Mouse (Mus musculus): ENCODE data around the gene Ak1.

The Ak1 gene

DNA sequence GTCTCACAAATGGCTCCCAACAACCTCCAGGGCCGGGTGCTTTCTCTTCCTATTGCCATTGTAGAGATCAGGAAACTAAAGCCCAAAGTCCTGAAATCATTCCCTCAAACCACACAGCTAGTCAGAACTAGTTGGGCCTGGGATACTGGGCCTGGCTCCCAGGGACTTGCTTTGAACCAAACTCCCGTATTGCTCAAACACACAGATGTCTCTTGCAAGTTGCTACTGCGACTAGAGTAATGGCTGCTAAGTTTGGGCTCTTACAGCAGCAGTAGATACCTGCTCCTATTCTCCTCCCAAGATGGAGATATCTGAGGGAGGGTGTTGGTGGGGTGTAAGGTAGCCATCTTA lies 33.8 kb downstream of the Ak1 start:
- DNase-seq (ENCODE audit: low read depth): no peak

- DNase-seq (ENCODE audit: low read depth): no peak
These were observed 34.3 kb downstream of the Ak1 start for GRCm38 (mm10) chr2:32655826-32656225.

- DNase-seq (ENCODE audit: low read depth): no peak
These were observed 37.3 kb downstream of the Ak1 start for GRCm38 (mm10) chr2:32658873-32659272.

GRCm38 (mm10) chr2:32661509-32662107 lies 40.0 kb downstream of the Ak1 start:
- no peak for DNase-seq (ENCODE audit: low read depth)

- no peak for DNase-seq (ENCODE audit: low read depth)
These were observed 40.7 kb downstream of the Ak1 start for GRCm38 (mm10) chr2:32662291-32662690.

DNA sequence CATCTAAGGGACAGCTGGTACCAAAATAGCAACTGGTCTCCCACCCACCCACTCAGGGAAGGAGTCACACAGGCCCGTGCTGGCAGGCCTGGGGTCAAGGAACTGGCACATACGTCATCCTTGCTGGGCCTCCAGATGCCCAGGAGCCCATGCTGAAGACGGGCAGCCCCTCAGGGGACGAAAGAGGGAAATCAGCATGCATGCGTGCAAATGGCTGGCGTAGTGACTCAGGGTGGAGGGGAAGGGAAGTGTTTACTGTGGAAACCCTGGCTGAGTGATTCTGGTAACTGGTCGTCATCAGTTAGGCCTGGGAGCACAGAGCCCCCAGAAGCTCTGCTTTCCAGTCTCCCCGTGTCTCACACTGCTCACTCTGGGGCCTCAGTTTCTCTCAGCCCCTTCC lies 43.8 kb downstream of the Ak1 start:
- no peak for DNase-seq (ENCODE audit: low read depth)

DNA sequence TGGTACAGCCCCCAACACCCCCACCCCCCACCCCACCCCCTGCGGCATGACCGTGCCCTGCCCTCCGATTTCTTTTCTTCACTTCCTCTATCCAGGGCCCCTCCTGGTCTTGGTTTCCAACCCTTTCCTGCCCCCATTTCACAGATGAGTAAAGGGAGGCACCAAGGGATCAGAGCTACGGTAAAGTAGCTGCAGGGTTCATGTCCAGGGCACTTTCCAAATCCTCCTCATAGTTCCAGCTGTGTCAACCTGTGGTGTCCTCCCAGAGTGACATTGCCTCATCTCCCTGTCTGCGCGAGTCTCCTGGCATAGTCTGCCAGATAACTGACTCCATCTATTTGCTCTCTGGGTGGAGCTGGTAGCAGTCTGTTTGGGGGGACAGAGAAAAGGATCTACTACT lies 44.3 kb downstream of the Ak1 start:
- no peak for DNase-seq (ENCODE audit: low read depth)

- DNase-seq (ENCODE audit: low read depth): no peak
These were observed 46.2 kb downstream of the Ak1 start for GRCm38 (mm10) chr2:32667775-32668174.

DNA sequence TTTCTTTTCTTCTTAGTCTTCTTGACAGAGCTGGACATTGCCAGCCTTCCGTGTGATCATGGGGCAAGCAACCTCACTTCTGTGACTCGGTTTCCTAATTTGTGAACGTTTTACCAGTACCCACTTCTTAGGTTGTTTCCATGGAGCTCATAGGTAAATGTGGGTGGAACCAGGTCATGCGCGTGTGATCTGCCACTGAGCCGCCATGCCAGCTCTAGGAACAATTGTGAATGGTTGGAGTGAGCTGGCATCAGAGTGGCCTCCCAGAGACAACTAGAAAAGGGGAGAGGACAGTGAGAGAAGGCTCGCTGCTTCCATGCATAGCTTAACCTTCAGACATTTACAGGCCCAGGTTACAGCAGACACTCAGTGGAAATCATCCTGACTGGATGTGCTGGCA lies 46.6 kb downstream of the Ak1 start:
- DNase-seq (ENCODE audit: low read depth): no peak

GRCm38 (mm10) chr2:32669876-32670275 lies 48.3 kb downstream of the Ak1 start:
- DNase-seq (ENCODE audit: low read depth): no peak

DNA sequence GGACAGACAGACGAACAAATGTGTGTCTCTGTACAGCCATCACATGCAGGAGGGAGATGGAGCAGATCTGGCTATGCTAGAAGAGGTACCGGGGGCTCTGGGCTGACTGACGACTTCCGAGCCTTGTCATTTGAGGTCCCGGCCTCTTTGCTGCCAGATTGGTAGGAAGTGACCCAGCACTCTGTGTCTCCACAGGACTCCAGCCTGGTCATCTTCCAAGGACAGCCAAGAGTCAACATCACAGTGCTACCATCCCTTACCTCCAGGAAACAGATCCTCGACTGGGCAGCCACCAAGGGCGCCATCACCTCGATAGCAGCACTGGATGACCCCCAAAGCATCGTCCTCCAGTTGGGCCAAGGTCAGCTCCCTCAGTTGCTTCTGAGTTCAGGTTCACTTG lies 49.6 kb downstream of the Ak1 start:
- no peak for DNase-seq (ENCODE audit: low read depth)

DNA sequence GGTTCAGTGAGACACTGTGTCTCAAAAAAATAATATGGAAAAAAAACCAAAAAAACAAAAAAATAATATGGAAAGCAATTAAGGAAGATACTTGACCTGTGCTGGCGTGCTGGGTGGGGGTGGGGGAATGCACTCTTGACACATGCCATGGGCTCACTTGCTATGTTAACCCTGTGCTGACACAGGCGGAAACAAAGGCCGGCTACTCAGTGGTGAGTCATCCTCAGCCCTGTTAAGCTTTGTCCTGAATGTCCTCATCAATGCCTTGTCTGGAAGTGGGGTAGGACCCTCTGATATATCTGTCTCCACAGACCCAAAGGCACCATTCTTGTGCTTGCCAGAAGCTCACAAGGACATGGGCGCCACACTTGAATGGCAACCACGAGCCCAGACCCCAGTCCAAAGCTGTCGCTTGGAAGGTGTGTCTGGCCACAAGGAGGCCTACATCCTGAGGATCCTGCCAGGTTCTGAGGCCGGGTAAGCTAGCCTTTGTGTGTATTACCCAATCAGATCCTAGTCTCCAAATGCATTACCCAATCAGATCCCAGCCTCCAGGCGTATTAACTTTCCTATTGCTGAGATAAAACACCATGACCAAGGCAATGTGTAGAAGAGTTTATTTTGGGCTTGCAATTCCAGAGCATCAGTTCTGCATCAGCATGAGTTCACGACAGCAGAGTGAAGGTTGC lies 50.5 kb downstream of the Ak1 start:
- no peak for DNase-seq (ENCODE audit: low read depth)

DNA sequence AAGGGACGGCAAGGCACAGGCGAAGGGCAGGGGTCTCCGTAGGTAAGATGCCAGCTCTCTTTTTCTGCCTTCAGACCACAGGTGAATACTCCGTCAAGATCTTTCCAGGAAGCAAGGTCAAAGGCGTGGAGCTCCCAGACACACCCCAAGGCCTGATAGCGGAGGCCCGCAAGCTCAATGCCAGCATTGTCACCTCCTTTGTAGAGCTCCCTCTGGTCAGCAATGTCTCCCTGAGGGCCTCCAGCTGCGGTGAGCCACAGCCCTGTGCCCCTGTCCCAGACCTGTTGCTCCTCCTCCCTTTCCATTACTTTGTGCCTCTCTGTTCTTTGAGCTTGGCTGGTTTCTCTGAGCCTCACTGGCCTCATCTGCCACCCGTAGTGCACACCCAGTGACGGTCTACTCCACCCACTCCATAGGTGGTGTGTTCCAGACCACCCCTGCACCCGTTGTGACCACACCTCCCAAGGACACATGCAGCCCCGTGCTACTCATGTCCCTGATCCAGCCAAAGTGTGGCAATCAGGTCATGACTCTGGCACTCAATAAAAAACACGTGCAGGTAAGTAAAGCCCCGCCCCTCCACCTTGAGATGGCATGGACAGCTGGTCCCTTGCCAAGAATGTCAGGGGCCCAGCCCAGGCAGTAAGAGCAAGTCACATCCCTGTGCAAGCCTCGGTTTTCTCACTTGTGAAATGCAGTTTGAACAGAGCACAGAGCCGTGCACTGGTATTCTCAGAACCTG lies 51.8 kb downstream of the Ak1 start:
- no peak for DNase-seq (ENCODE audit: low read depth)

DNA sequence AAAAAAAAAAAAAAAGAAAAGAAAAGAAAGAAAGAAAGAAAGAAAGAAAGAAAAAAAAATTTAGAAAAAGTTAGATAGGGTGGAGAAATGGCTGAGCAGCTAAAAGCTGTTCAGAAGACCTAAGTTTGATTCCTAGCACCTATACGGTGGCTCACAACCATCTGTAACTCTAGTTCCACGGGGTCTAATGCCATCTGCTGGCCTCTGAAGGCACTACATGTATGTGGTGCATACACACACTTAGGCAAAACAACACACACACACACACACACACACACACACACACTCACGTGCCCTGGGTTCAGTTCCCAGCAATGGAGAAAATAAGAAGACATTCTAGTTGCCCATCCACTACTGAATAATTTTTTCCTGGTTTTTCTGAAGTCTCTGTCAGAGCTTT lies 55.3 kb downstream of the Ak1 start:
- no peak for DNase-seq (ENCODE audit: low read depth)

- no peak for DNase-seq (ENCODE audit: low read depth)
These were observed 56.1 kb downstream of the Ak1 start for GRCm38 (mm10) chr2:32677683-32678082.

GRCm38 (mm10) chr2:32680051-32680451 lies 58.5 kb downstream of the Ak1 start:
- DNase-seq (ENCODE audit: low read depth): no peak

- DNase-seq (ENCODE audit: low read depth): no peak
These were observed 59.5 kb downstream of the Ak1 start for GRCm38 (mm10) chr2:32680961-32681650.

DNA sequence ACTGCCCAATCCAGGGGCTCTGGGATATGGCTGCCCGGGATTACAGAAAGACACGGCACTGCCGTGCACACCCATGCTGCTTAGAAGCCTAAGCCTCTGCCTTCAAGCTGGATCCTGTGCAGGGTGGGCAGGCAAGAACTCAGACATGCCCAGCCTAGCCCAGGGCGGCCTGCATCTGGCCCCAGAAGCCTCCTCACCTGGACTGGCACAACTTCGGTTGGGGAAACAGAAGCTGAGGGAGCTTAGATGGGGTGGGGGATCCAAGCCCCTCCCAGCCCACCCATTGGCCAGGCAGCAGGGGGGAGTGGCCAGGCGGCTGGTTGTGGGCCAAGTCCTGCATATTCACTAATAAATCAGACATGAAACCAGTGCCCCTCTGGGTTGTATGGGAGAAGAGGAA lies 60.2 kb downstream of the Ak1 start:
- no peak for DNase-seq (ENCODE audit: low read depth)

- DNase-seq (ENCODE audit: low read depth): no peak
These were observed 61.3 kb downstream of the Ak1 start for GRCm38 (mm10) chr2:32682721-32683417.

DNA sequence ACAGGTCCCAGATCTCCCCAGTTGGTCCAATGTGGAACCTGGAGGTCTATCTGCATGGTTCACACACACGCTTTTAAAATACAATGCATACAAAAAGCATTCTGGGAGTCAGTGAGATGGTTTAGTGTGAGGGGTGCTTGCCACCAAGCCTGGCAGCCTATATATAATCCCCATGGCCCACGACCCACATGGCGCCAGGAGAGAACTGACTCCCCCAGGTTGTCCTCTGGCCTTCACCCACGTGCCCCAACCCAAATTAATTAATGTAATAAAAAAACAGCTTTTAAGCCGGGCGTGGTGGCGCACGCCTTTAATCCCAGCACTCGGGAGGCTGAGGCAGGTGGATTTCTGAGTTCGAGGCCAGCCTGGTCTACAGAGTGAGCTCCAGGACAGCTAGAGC lies 62.1 kb downstream of the Ak1 start:
- no peak for DNase-seq (ENCODE audit: low read depth)

Data from c-Kit-positive CD71-positive TER-119-negative erythroid progenitor cells, embryonic 14.5 days (primary cell).